Mouse (Mus musculus): ENCODE measurements around the gene Fam111a.
A peak's percentile ranks its signal among the peaks of the same experiment; 100 is the strongest.

GRCm38 (mm10) chr19:12591908-12592307, 46.4 kb downstream of the Fam111a start:
- peak; percentile 85 for TF ChIP-seq CTCF (IDR thresholded peaks at IDR 0.05; ENCODE audit: borderline replicate concordance, insufficient read depth, low read depth, low read length)
- no peak for TF ChIP-seq POLR2A (IDR thresholded peaks at IDR 0.05; ENCODE audit: borderline replicate concordance, insufficient read depth, low read length)

Measured in cerebellum, adult 2 months (tissue).